Mouse (Mus musculus) induced T-regulatory cell, adult 2 months (primary cell): ENCODE data around the gene Rpf1.

Experiments
- DNase-seq: peaks from one replicate; pipeline ENCODE4 v3.0.0-alpha.2; 2012; ENCODE audit warnings: low read depth

Rpf1 gene

GRCm38 (mm10) chr3:146520798-146521651 lies at the start of gene Rpf1:
Rpf1 (minus strand) TSS chr3:146521429.
- DNase-seq: peak; percentile 96

GRCm38 (mm10) chr3:146570939-146571338 lies 49.7 kb upstream of the Rpf1 start:
- no peak for DNase-seq

GRCm38 (mm10) chr3:146570148-146570782 lies 49.0 kb upstream of the Rpf1 start, which contains the start of gene Uox:
Uox (plus strand) TSS chr3:146570426.
- DNase-seq: no peak

DNA sequence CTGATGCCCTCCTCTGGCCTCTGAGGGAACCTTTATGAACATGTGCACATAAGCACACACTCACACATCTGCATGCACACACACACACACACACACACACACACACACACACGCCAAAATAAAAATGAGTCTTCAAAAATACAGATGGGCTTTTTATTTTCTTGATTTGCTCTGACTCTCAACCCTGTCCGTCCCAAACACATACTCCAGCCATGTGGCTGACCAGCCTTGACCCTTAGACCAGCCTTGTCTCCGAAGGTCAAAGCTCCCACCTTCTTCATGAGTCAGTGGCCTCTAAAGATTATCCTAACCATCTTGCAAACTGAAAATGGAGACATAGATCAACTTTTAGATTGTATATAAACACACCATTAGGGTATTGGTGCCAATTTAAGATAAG lies 48.4 kb upstream of the Rpf1 start:
- no peak for DNase-seq

GRCm38 (mm10) chr3:146567884-146568530 lies 46.8 kb upstream of the Rpf1 start:
- DNase-seq: no peak

DNA sequence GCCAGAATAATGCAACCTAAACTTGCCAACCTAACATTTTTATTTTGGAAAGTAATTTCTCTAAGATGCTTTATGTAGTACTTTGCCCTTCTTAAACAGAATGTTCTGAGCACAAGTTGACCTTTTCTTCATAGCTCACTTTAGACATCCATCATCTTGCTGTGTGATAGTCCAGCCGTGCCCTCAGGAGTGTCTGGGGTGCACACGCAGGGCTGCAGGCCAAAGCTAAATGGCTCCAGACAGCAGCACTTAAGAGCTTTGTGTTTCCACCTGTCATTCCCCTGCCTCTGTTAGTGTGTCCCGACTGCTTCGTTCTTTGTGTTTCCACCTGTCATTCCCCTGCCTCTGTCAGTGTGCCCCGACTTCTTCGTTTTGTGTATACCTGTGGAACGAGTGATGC lies 46.1 kb upstream of the Rpf1 start:
- no peak for DNase-seq

DNA sequence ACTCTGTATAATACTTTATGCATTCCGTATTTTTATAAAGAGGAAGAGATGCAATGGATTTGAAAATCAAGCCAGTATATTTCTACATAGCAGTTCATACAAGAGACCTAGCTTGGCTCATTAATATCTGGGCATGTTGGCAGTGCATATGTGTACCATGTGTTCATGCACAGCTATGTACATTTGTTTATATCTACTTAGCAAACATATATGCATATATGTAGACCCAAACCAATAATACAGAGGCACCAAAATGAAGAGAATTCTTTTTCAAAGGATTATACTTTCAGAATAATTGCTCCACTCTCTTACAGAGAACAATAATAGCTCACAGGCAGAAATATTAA lies 43.8 kb upstream of the Rpf1 start:
- no peak for DNase-seq

GRCm38 (mm10) chr3:146564268-146565064 lies 43.2 kb upstream of the Rpf1 start:
- DNase-seq: peak; percentile 89

GRCm38 (mm10) chr3:146562936-146563335 lies 41.7 kb upstream of the Rpf1 start:
- DNase-seq: no peak

- no peak for DNase-seq
Observed at GRCm38 (mm10) chr3:146557507-146557906, 36.3 kb upstream of the Rpf1 start.

- DNase-seq: no peak
Observed at GRCm38 (mm10) chr3:146556567-146556966, 35.3 kb upstream of the Rpf1 start.

DNA sequence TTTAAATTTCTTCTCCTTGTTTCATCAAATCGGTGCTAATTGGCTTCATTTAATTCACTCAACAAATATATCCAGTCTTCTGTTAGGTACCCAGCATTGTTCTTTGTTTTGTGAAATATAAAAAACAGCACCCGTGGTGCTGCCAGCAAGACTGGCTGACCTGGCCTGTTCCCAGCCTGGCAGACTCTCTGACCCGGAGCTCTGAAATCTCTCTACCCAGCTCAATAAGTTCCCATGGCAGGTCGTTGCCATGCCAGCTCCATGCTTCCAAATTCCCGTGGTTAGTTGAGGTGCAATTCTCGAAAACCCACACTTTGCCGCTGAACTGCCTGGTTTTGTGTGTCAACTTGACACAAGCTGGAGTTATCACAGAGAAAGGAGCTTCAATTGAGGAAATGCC lies 33.6 kb upstream of the Rpf1 start:
- no peak for DNase-seq

GRCm38 (mm10) chr3:146543632-146544031 lies 22.4 kb upstream of the Rpf1 start:
- no peak for DNase-seq

DNA sequence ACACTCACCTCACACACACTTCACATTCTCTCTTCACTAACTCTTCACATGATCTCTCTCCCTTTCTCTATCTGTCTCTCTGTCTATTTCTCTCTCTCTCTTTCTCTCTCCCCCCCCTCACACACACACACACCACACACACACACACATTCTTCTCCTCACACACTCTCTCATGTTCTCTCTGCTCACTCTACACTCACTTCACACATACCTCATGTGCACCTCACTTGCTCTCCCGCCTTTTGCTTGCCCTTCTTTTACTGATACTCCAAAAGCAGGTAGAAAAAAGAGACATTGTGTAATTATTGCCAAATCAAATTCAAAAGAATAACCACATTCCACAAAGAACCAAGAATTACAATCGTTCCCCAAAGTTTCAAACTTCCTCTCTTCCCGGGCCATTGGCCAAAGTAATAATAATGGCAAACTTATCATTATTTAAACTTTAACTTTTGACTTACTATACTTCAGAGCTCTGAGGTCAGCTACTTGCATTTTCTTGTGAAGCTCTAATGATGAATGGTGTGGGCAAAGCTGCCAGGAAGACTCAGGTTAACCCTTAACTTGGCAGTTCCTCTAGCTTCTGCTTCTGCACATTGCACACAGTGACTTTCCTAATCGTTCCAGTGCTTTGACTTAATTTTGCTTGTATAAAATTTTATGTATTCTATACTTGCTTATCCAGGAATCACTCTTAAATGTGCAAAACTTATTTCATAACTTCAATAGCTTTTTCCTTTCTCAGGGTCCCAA lies 19.5 kb upstream of the Rpf1 start:
- no peak for DNase-seq

DNA sequence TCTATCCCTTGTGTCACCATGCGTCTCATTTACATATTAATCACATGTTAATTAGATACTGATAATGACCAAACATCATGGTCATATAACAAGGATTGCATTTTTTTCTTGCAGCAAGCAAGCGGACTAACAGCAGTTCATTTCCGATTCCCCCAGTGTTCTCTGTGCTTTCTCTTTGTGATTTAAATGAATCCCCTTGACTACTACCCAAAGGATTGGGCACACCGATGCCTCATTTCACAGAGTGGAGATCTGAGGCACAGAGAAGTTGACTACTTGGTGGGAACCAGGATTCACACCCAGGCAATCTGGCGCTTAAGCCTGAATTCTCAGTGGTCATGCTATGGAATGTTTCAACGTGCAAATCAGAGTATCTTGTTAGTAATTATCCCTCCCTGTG lies 13.8 kb upstream of the Rpf1 start:
- DNase-seq: no peak

- no peak for DNase-seq
Observed at GRCm38 (mm10) chr3:146528335-146528734, 7.1 kb upstream of the Rpf1 start.

DNA sequence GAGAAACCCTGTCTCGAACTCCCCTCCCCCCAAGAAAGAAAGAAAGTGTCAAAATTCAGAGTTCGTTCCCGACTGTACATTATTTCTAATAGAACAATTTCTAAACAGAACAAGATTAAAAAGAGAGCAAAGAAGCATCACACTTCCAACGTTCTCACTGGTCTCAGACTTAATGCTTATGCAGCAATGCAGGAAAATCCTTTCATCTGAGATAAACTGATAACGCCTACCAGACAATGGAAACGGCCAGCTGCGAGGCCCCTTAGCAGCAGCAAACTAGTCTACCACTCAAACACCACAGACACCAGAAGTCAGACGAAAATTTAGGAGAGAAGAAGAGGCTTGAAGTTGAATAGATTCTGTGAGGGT lies 407 bp upstream of the Rpf1 start:
- no peak for DNase-seq

DNA sequence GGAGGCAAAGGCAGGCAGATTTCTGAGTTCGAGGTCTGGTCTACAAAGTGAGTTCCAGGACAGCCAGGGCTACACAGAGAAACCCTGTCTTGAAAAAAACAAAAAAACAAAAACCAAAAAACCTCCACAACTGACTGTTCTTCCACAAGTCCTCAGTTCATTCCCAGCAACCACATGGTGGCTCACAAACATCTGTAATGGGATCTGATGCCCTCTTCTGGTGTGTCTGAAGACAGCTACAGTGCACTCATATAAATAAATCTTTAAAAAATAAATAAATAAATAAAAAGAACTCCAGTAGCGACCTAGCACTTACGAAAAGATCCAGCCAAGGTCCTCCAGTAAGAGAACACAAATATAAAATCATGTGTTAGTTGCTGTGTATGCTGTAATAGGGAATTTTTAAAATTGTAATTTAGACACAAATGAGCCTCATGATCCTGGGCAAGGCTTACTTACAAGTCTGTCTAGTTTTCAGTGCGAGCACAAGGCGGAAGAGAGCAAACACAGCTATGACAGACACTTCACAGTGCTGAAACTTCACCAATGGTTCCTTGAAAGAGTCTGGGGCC lies 917 bp downstream of the Rpf1 start:
- DNase-seq: no peak

DNA sequence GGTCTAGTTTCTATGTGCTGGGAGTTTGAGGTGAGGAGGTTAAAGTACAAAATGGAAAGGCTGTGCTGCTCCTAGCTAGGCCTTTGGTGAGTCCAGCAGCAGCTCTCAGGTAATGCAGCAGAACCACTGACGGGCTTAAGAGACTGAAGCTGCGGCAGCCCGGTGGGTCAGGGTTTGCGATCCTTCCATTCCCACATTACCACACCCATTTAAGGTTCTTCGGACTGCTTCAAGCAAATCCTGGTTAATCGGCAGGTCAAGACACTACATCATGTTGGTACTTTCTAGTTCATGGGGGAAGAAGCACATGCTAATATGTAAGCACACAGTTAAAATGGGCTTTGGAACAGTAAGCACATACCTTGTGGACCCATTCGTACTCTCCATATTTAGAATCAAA lies 14.5 kb downstream of the Rpf1 start:
- DNase-seq: no peak

DNA sequence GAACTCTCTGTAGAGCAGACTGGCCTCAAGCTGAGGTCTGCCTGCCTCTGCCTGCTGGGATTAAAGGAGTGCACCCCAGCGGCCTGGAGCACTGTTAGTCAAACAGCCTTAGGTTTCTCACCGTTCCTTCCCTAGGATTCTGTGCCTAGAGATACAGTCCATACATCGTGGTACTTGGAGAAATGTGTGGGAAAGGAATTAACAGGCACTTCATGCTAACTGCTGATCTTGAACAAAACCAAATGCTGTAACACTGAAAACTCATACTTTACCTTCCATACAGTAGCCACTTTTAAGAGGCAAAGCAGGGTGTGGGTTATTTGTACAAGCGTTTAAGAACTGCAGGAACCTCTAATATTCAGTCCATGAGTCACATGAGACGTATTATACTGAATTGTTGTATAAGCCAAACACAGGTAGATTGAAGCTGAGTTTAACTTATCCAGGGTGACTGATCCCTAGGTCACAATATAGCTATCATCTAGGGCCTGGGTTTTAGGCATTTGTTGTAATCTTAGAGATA lies 19.6 kb downstream of the Rpf1 start:
- no peak for DNase-seq

DNA sequence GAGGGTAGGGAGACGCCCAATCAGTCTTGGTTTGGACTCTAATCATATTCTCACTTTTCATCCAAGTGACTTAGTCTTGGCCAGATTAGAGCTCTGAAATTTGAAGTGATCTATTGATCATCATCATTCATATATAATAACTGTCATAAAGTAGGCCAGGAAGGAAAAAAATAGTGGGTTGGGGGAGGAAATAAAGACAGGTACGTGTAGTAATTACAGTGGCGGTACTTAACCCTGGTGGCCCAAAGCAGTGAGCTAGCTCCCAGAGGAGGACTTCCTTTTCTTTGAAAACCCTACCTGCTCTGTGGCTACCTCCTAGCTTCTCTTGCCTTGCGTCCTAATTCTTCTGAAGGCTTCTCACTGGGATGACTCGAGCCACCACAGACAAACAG lies 20.4 kb downstream of the Rpf1 start:
- no peak for DNase-seq
